Mouse (Mus musculus): ENCODE results near the gene Catsper3.

GRCm38 (mm10) chr13:55825245-55825681, 40.9 kb downstream of the Catsper3 start:
- no peak for TF ChIP-seq CTCF (IDR thresholded peaks at IDR 0.05; ENCODE audit: borderline replicate concordance, insufficient read depth, low read length)
- TF ChIP-seq POLR2A (IDR thresholded peaks at IDR 0.05; ENCODE audit: low read depth, low read length), result no peak
